Mouse (Mus musculus) testis, adult 2 months (tissue): Measurements from ENCODE around the gene Cpne8.

Experiments
- CTCF ChIP-seq: fragments of 200-500 bp; IDR thresholded peaks from 2 replicates; pipeline ENCODE4 v1.5.1; 2012; ENCODE audit warnings: low read depth, mild to moderate bottlenecking, inconsistent platforms, low read length, moderate library complexity; ENCODE audit not compliant: control insufficient read depth, insufficient read depth, insufficient replicate concordance
- POLR2A ChIP-seq: fragments of 200-500 bp; IDR thresholded peaks from 2 replicates; pipeline ENCODE4 v1.6.1; 2012; ENCODE audit warnings: low read depth, mild to moderate bottlenecking, inconsistent platforms, low read length, moderate library complexity; ENCODE audit not compliant: control insufficient read depth

DNA sequence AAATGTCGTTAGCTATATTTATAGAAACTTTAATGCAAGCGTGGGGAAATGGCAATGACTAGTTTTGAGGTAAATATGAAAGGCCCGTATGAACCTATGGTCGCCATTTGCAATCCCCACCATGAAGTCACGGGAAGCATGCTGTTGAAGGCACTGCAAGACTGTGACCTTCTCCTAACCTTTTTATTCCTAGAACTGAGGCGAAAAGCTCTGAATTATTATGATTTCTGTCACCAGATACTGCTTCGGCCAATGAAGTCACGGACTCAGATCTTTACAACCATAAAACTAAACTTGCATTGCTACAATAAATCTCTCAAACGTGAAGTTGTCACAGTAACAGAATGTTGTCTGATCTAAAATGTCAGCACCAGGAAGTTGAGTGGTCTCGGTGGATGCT is 33.4 kb downstream of the Cpne8 start:
- TF ChIP-seq CTCF, result no peak
- no peak for TF ChIP-seq POLR2A
